Mouse (Mus musculus): ENCODE results near the gene Slc8a3. TPM values are rescaled to one million over a fixed set of nuclear protein-coding genes. Genes with fewer than 3 reads are reported as not detected.

The Slc8a3 gene
- polyA plus RNA-seq, 1 experiment from 2014 or later, result 0.58 TPM

GRCm38 (mm10) chr12:81219339-81219738 is 113.6 kb downstream of the Slc8a3 start:
- H3K27ac ChIP-seq (replicated peaks; ENCODE audit: low read depth, low read length), result no peak overlapping the region
- H3K9me3 ChIP-seq (replicated peaks; ENCODE audit: control insufficient read depth, low read length), result no peaks in the 10 kb centered on the region
- no peak for DNase-seq (ENCODE audit: low spot score)
- no peaks in the 10 kb centered on the region for H3K27me3 ChIP-seq (ENCODE audit: control insufficient read depth, insufficient read depth, low read length)
- no peak overlapping the region for H3K4me2 ChIP-seq (ENCODE audit: low read depth, low read length)
- no peaks in the 10 kb centered on the region for H3K36me3 ChIP-seq (replicated peaks; ENCODE audit: control insufficient read depth, insufficient read depth, low read depth, low read length)
- H3K9ac ChIP-seq (replicated peaks; ENCODE audit: low read length), result no peak overlapping the region
- no peak overlapping the region for H3K4me3 ChIP-seq (ENCODE audit: low read depth, low read length)
- 79% methylated on average over 4 of the region's 4 CpGs for WGBS
- H3K4me1 ChIP-seq (ENCODE audit: control insufficient read depth, insufficient read depth, low read length), result no peaks in the 10 kb centered on the region
- ATAC-seq (replicated peaks; ENCODE audit: insufficient number of reproducible peaks, low FRiP score, low TSS enrichment, low read depth), result no peak

- no peaks in the 10 kb centered on the region for H3K9me3 ChIP-seq (replicated peaks; ENCODE audit: control insufficient read depth, low read length)
- 64% methylated on average over 2 of the region's 2 CpGs for WGBS
- H3K27ac ChIP-seq (replicated peaks; ENCODE audit: low read depth, low read length), result no peak overlapping the region
- H3K4me1 ChIP-seq (ENCODE audit: control insufficient read depth, insufficient read depth, low read length), result no peaks in the 10 kb centered on the region
- H3K36me3 ChIP-seq (replicated peaks; ENCODE audit: control insufficient read depth, insufficient read depth, low read depth, low read length), result no peaks in the 10 kb centered on the region
- no peak overlapping the region for H3K9ac ChIP-seq (replicated peaks; ENCODE audit: low read length)
- ATAC-seq (replicated peaks; ENCODE audit: insufficient number of reproducible peaks, low FRiP score, low TSS enrichment, low read depth), result no peak
- H3K4me3 ChIP-seq (ENCODE audit: low read depth, low read length), result no peak overlapping the region
- no peaks in the 10 kb centered on the region for H3K27me3 ChIP-seq (ENCODE audit: control insufficient read depth, insufficient read depth, low read length)
- no peak overlapping the region for H3K4me2 ChIP-seq (ENCODE audit: low read depth, low read length)
- DNase-seq (ENCODE audit: low spot score), result no peak
These were observed 124.4 kb downstream of the Slc8a3 start for GRCm38 (mm10) chr12:81208559-81208958.

GRCm38 (mm10) chr12:81205619-81206560 is 127.1 kb downstream of the Slc8a3 start:
- ATAC-seq (replicated peaks; ENCODE audit: insufficient number of reproducible peaks, low FRiP score, low TSS enrichment, low read depth) (no peak), DNase-seq (ENCODE audit: low spot score) (peak; percentile 85)
- Histone ChIP-seq H3K4me3 (ENCODE audit: low read depth, low read length) (no peak overlapping the region), H3K27ac (replicated peaks; ENCODE audit: low read depth, low read length) (no peak overlapping the region), H3K9ac (replicated peaks; ENCODE audit: low read length) (no peak overlapping the region), H3K9me3 (replicated peaks; ENCODE audit: control insufficient read depth, low read length) (no peaks in the 10 kb centered on the region), H3K36me3 (replicated peaks; ENCODE audit: control insufficient read depth, insufficient read depth, low read depth, low read length) (no peaks in the 10 kb centered on the region), H3K4me2 (ENCODE audit: low read depth, low read length) (no peak overlapping the region), H3K27me3 (ENCODE audit: control insufficient read depth, insufficient read depth, low read length) (no peaks in the 10 kb centered on the region), H3K4me1 (ENCODE audit: control insufficient read depth, insufficient read depth, low read length) (no peaks in the 10 kb centered on the region)
- 24% methylated on average over 6 of the region's 6 CpGs for WGBS

GRCm38 (mm10) chr12:81203226-81203625 is 129.8 kb downstream of the Slc8a3 start:
- Histone ChIP-seq H3K4me1 (ENCODE audit: control insufficient read depth, insufficient read depth, low read length) (no peaks in the 10 kb centered on the region), H3K27ac (replicated peaks; ENCODE audit: low read depth, low read length) (no peak overlapping the region), H3K4me3 (ENCODE audit: low read depth, low read length) (no peak overlapping the region), H3K36me3 (replicated peaks; ENCODE audit: control insufficient read depth, insufficient read depth, low read depth, low read length) (no peaks in the 10 kb centered on the region), H3K9ac (replicated peaks; ENCODE audit: low read length) (no peak overlapping the region), H3K4me2 (ENCODE audit: low read depth, low read length) (no peak overlapping the region), H3K27me3 (ENCODE audit: control insufficient read depth, insufficient read depth, low read length) (no peaks in the 10 kb centered on the region), H3K9me3 (replicated peaks; ENCODE audit: control insufficient read depth, low read length) (no peaks in the 10 kb centered on the region)
- WGBS, result 39% methylated on average over 1 of the region's 1 CpGs
- no peak for ATAC-seq (replicated peaks; ENCODE audit: insufficient number of reproducible peaks, low FRiP score, low TSS enrichment, low read depth)
- no peak for DNase-seq (ENCODE audit: low spot score)

GRCm38 (mm10) chr12:81199280-81199955 is 133.6 kb downstream of the Slc8a3 start:
- H3K4me3 ChIP-seq (ENCODE audit: low read depth, low read length), result no peak overlapping the region
- DNase-seq (ENCODE audit: low spot score) (peak; percentile 72), ATAC-seq (replicated peaks; ENCODE audit: insufficient number of reproducible peaks, low FRiP score, low TSS enrichment, low read depth) (peak; percentile 79; the same call in 1 of the 2 replicates)
- no peaks in the 10 kb centered on the region for H3K27me3 ChIP-seq (ENCODE audit: control insufficient read depth, insufficient read depth, low read length)
- 30% methylated on average over 23 of the region's 23 CpGs for WGBS
- H3K9ac ChIP-seq (replicated peaks; ENCODE audit: low read length), result no peak overlapping the region
- H3K36me3 ChIP-seq (replicated peaks; ENCODE audit: control insufficient read depth, insufficient read depth, low read depth, low read length), result no peaks in the 10 kb centered on the region
- no peaks in the 10 kb centered on the region for H3K4me1 ChIP-seq (ENCODE audit: control insufficient read depth, insufficient read depth, low read length)
- no peaks in the 10 kb centered on the region for H3K9me3 ChIP-seq (replicated peaks; ENCODE audit: control insufficient read depth, low read length)
- H3K27ac ChIP-seq (replicated peaks; ENCODE audit: low read depth, low read length), result no peak overlapping the region
- H3K4me2 ChIP-seq (ENCODE audit: low read depth, low read length), result no peak overlapping the region

- ATAC-seq (replicated peaks; ENCODE audit: insufficient number of reproducible peaks, low FRiP score, low TSS enrichment, low read depth) (no peak), DNase-seq (ENCODE audit: low spot score) (no peak)
- no peaks in the 10 kb centered on the region for H3K9me3 ChIP-seq (replicated peaks; ENCODE audit: control insufficient read depth, low read length)
- H3K27ac ChIP-seq (replicated peaks; ENCODE audit: low read depth, low read length), result no peak overlapping the region
- no peak overlapping the region for H3K9ac ChIP-seq (replicated peaks; ENCODE audit: low read length)
- H3K4me2 ChIP-seq (ENCODE audit: low read depth, low read length), result no peak overlapping the region
- H3K4me1 ChIP-seq (ENCODE audit: control insufficient read depth, insufficient read depth, low read length), result no peaks in the 10 kb centered on the region
- WGBS, result 74% methylated on average over 5 of the region's 5 CpGs
- H3K4me3 ChIP-seq (ENCODE audit: low read depth, low read length), result no peak overlapping the region
- no peaks in the 10 kb centered on the region for H3K36me3 ChIP-seq (replicated peaks; ENCODE audit: control insufficient read depth, insufficient read depth, low read depth, low read length)
- no peaks in the 10 kb centered on the region for H3K27me3 ChIP-seq (ENCODE audit: control insufficient read depth, insufficient read depth, low read length)
These were observed 135.4 kb downstream of the Slc8a3 start for GRCm38 (mm10) chr12:81197468-81198075.

GRCm38 (mm10) chr12:81193968-81194367 is 139.0 kb downstream of the Slc8a3 start:
- no peak for DNase-seq (ENCODE audit: low spot score)
- Histone ChIP-seq H3K27ac (replicated peaks; ENCODE audit: low read depth, low read length) (no peak overlapping the region), H3K4me2 (ENCODE audit: low read depth, low read length) (no peak overlapping the region), H3K9ac (replicated peaks; ENCODE audit: low read length) (no peak overlapping the region), H3K4me3 (ENCODE audit: low read depth, low read length) (no peak overlapping the region), H3K9me3 (replicated peaks; ENCODE audit: control insufficient read depth, low read length) (no peaks in the 10 kb centered on the region), H3K36me3 (replicated peaks; ENCODE audit: control insufficient read depth, insufficient read depth, low read depth, low read length) (no peaks in the 10 kb centered on the region), H3K4me1 (ENCODE audit: control insufficient read depth, insufficient read depth, low read length) (no peaks in the 10 kb centered on the region), H3K27me3 (ENCODE audit: control insufficient read depth, insufficient read depth, low read length) (no peaks in the 10 kb centered on the region)
- no peak for ATAC-seq (replicated peaks; ENCODE audit: insufficient number of reproducible peaks, low FRiP score, low TSS enrichment, low read depth)
- 86% methylated on average over 2 of the region's 2 CpGs for WGBS

- 67% methylated on average over 1 of the region's 1 CpGs for WGBS
- no peak overlapping the region for H3K27ac ChIP-seq (replicated peaks; ENCODE audit: low read depth, low read length)
- no peaks in the 10 kb centered on the region for H3K4me1 ChIP-seq (ENCODE audit: control insufficient read depth, insufficient read depth, low read length)
- H3K27me3 ChIP-seq (ENCODE audit: control insufficient read depth, insufficient read depth, low read length), result no peaks in the 10 kb centered on the region
- no peak overlapping the region for H3K4me3 ChIP-seq (ENCODE audit: low read depth, low read length)
- no peak overlapping the region for H3K9ac ChIP-seq (replicated peaks; ENCODE audit: low read length)
- DNase-seq (ENCODE audit: low spot score), result no peak
- no peak for ATAC-seq (replicated peaks; ENCODE audit: insufficient number of reproducible peaks, low FRiP score, low TSS enrichment, low read depth)
- H3K4me2 ChIP-seq (ENCODE audit: low read depth, low read length), result no peak overlapping the region
- no peaks in the 10 kb centered on the region for H3K9me3 ChIP-seq (replicated peaks; ENCODE audit: control insufficient read depth, low read length)
- no peaks in the 10 kb centered on the region for H3K36me3 ChIP-seq (replicated peaks; ENCODE audit: control insufficient read depth, insufficient read depth, low read depth, low read length)
These were observed 143.3 kb downstream of the Slc8a3 start for GRCm38 (mm10) chr12:81189636-81190035.

Data from embryonic facial prominence, embryonic 11.5 days (tissue).